Mouse (Mus musculus) layer of hippocampus, postnatal 25 days (tissue): ENCODE measurements around the gene Bicral. TPM values are rescaled to one million over a fixed set of nuclear protein-coding genes. Genes with fewer than 3 reads are reported as not detected.

ENCODE experiments used
- DNase-seq, 2 experiments: peaks; one replicate each; pipeline ENCODE4 v3.0.0; 2022; ENCODE audit warnings: mixed read lengths in 2 of 2, low spot score in 1 of 2; ENCODE audit errors: extremely low spot score in 1 of 2
- total RNA-seq, 2 experiments: library from RNA; stranded (reverse); gene quantifications; 2 replicates each; pipeline ENCODE4 v1.2.3; 2021

Gene Bicral
- total RNA-seq, 2 experiments from 2014 or later: 47.5 to 60.3 TPM

- DNase-seq: no peak
Observed at GRCm38 (mm10) chr17:46876371-46876950, 18.2 kb upstream of the Bicral start.

GRCm38 (mm10) chr17:46875626-46876025, 17.3 kb upstream of the Bicral start:
- DNase-seq: no peak

GRCm38 (mm10) chr17:46874133-46874532, 15.9 kb upstream of the Bicral start:
- no peak for DNase-seq

- DNase-seq: no peak
Observed at GRCm38 (mm10) chr17:46872806-46873205, 14.5 kb upstream of the Bicral start.

GRCm38 (mm10) chr17:46870913-46871312, 12.6 kb upstream of the Bicral start:
- no peak for DNase-seq

GRCm38 (mm10) chr17:46870204-46870798, 12.0 kb upstream of the Bicral start:
- no peak for DNase-seq

- DNase-seq: no peak
Observed at GRCm38 (mm10) chr17:46866836-46867235, 8.6 kb upstream of the Bicral start.

- DNase-seq: no peak
Observed at GRCm38 (mm10) chr17:46864566-46865195, 6.4 kb upstream of the Bicral start.

GRCm38 (mm10) chr17:46860120-46860519, 1.8 kb upstream of the Bicral start:
- DNase-seq: no peak

GRCm38 (mm10) chr17:46858749-46859444, 615 bp upstream of the Bicral start:
- DNase-seq: no peak

- peak; percentile 73 for DNase-seq
Observed at GRCm38 (mm10) chr17:46857361-46857902, 850 bp downstream of the Bicral start.

GRCm38 (mm10) chr17:46856471-46857360, 1.6 kb downstream of the Bicral start:
- peak; percentile 82 to 84 for DNase-seq

- DNase-seq: no peak
Observed at GRCm38 (mm10) chr17:46856107-46856388, 2.2 kb downstream of the Bicral start.

- DNase-seq: no peak
Observed at GRCm38 (mm10) chr17:46855328-46856106, 2.8 kb downstream of the Bicral start.

- DNase-seq: no peak
Observed at GRCm38 (mm10) chr17:46854640-46855110, 3.6 kb downstream of the Bicral start.

GRCm38 (mm10) chr17:46854096-46854495, 4.2 kb downstream of the Bicral start:
- no peak for DNase-seq

- peak in 1 of 2 experiments; percentile 29 for DNase-seq
Observed at GRCm38 (mm10) chr17:46853281-46853680, 5.0 kb downstream of the Bicral start.

GRCm38 (mm10) chr17:46852725-46853124, 5.6 kb downstream of the Bicral start:
- DNase-seq: no peak

GRCm38 (mm10) chr17:46847206-46847605, 11.1 kb downstream of the Bicral start:
- DNase-seq: no peak
